Mouse (Mus musculus) gastrocnemius, adult 2 months (tissue): ENCODE measurements at regions not wholly inside any gene's neighbourhood (a gene's known extent, or its start where the extent isn't known, plus 50 kb on each side); places are given as distances from the start of the nearest gene placed in this dataset.

Experiments
- DNase-seq: peaks from one replicate; pipeline ENCODE4 v3.0.0; 2022
- H3K27ac ChIP-seq: fragments of 200-600 bp; 2 replicates; pipeline ENCODE4 v1.8.1; 2022; ENCODE audit warnings: mild to moderate bottlenecking
- H3K4me3 ChIP-seq: fragments of 200-600 bp; 2 replicates; pipeline ENCODE4 v1.8.1; 2022; ENCODE audit warnings: mild to moderate bottlenecking, moderate library complexity
- CTCF ChIP-seq: fragments of 200-600 bp; IDR thresholded peaks from 2 replicates; pipeline ENCODE4 v1.8.1; 2022; ENCODE audit warnings: antibody characterized with exemption, mild to moderate bottlenecking, moderate library complexity
- intact Hi-C: fragments of 180-260 bp; cut with DNase I; formaldehyde crosslinking; loops from one replicate; pipeline ENCODE4 v1.15.1; 2025

GRCm38 (mm10) chr1:76896152-76896864, 618.6 kb downstream of the Epha4 start:
- Histone ChIP-seq H3K27ac (no peak overlapping the region), H3K4me3 (no peak overlapping the region)
- TF ChIP-seq CTCF = no peak
- intact Hi-C loops = no loop called here
- no peak for DNase-seq

GRCm38 (mm10) chr1:76897431-76897830, 617.5 kb downstream of the Epha4 start:
- H3K27ac ChIP-seq = no peak overlapping the region
- no peak for TF ChIP-seq CTCF
- H3K4me3 ChIP-seq = no peak overlapping the region
- intact Hi-C loops = no loop called here
- no peak for DNase-seq

DNA sequence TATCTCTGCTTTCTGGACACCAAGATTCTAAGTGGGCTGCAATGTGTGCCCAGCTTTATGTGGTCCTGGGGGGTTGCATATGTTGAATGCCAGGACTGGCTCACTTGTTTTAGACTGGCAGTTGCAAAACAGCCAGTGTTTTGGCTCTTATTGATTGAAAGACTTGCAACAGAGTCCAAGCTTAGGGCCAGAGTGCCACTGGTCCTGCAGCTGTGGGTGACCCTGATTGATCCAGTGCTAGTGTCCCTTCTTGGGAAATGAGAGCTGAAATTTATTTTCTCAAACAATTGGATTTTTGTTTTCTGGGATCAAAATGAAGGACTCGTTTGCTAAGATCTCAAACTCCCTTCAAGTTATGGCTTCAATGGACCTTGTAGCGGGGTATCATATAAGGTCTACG, 603.4 kb downstream of the Epha4 start:
- H3K27ac ChIP-seq = no peak overlapping the region
- no peak for TF ChIP-seq CTCF
- intact Hi-C loops = no loop called here
- no peak for DNase-seq
- H3K4me3 ChIP-seq = no peak overlapping the region

GRCm38 (mm10) chr1:76919541-76919940, 595.3 kb downstream of the Epha4 start:
- intact Hi-C loops = no loop called here
- Histone ChIP-seq H3K27ac (no peak overlapping the region), H3K4me3 (no peak overlapping the region)
- DNase-seq = no peak
- TF ChIP-seq CTCF = no peak

- intact Hi-C loops = no loop called here
- Histone ChIP-seq H3K27ac (no peak overlapping the region), H3K4me3 (no peak overlapping the region)
- DNase-seq = no peak
- 0 out of 2 replicates have a peak, but pooled peaks have one; percentile 6 for TF ChIP-seq CTCF
These were observed 594.3 kb downstream of the Epha4 start for GRCm38 (mm10) chr1:76920634-76921033.

GRCm38 (mm10) chr1:76927041-76927440, 587.8 kb downstream of the Epha4 start:
- no peak for DNase-seq
- Histone ChIP-seq H3K27ac (no peak overlapping the region), H3K4me3 (no peak overlapping the region)
- intact Hi-C loops = no loop called here
- TF ChIP-seq CTCF = no peak

- no peak overlapping the region for H3K4me3 ChIP-seq
- no peak for TF ChIP-seq CTCF
- intact Hi-C loops = no loop called here
- H3K27ac ChIP-seq = no peak overlapping the region
- DNase-seq = no peak
These were observed 586.9 kb downstream of the Epha4 start for GRCm38 (mm10) chr1:76928035-76928434.

- no peak overlapping the region for H3K27ac ChIP-seq
- intact Hi-C loops = no loop called here
These were observed 581.4 kb downstream of the Epha4 start for GRCm38 (mm10) chr1:76933460-76933859.

DNA sequence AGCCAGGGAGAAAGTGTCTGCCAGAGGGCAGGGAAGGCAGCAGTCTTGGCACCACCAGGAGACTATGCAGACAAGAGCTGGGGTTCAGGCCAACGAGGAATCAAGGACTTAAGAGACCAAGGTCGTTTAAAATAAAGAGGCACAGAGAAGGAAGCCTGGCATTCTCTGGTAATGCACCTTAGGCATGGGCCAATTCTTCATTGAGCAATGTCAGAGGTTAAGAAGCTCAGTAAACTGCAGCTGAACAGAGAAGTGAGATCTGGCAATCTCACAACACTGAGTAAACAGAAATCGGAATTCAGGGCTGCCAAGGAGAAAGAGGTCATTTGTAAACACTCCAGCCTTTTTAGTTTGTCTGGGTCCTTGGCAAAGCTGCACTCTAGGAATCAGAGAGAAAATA, 572.2 kb downstream of the Epha4 start:
- Histone ChIP-seq H3K4me3 (no peak overlapping the region), H3K27ac (no peak overlapping the region)
- peak; percentile 28 for DNase-seq
- no peak for TF ChIP-seq CTCF
- intact Hi-C loops = no loop called here

More at GRCm38 (mm10) chr1:76933460-76933859, 581.4 kb downstream of the Epha4 start:
- H3K4me3 ChIP-seq = no peak overlapping the region
- no peak for DNase-seq
- no peak for TF ChIP-seq CTCF

- intact Hi-C loops = no loop called here
- no peak for TF ChIP-seq CTCF
- no peak for DNase-seq
- Histone ChIP-seq H3K27ac (no peak overlapping the region), H3K4me3 (no peak overlapping the region)
These were observed 570.8 kb downstream of the Epha4 start for GRCm38 (mm10) chr1:76944046-76944445.

- intact Hi-C loops = no loop called here
- no peak overlapping the region for H3K4me3 ChIP-seq
- no peak for TF ChIP-seq CTCF
- H3K27ac ChIP-seq = no peak overlapping the region
- no peak for DNase-seq
These were observed 559.9 kb downstream of the Epha4 start for GRCm38 (mm10) chr1:76955031-76955430.

DNA sequence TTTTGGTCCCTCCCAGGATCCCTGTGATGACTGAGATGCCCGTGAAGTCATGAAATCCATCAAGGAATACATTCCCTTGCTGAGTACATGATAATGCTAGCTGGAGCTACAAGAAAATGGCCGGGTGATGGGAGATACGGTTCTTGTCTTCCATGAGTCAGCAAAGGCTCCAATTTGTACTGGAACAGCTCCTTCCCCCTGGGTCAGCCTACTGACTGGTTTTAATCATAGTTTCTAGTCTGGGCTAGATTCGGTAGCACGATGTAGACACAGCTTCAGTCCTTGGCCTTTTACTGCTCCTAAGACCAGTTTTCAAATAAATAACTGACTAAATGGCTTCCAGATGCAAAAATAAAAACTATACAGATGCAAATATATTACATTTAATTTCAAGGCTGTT, 557.5 kb downstream of the Epha4 start:
- Histone ChIP-seq H3K4me3 (no peak overlapping the region), H3K27ac (no peak overlapping the region)
- no peak for DNase-seq
- intact Hi-C loops = no loop called here
- no peak for TF ChIP-seq CTCF

- H3K27ac ChIP-seq = no peak overlapping the region
- no peak for DNase-seq
These were observed 556.2 kb downstream of the Epha4 start for GRCm38 (mm10) chr1:76958706-76959105.

GRCm38 (mm10) chr1:76972454-76972853, 542.4 kb downstream of the Epha4 start:
- DNase-seq = no peak
- H3K4me3 ChIP-seq = no peak overlapping the region
- intact Hi-C loops = no loop called here

More at GRCm38 (mm10) chr1:76958706-76959105, 556.2 kb downstream of the Epha4 start:
- intact Hi-C loops = no loop called here
- no peak overlapping the region for H3K4me3 ChIP-seq
- TF ChIP-seq CTCF = no peak

More at GRCm38 (mm10) chr1:76972454-76972853, 542.4 kb downstream of the Epha4 start:
- no peak for TF ChIP-seq CTCF
- H3K27ac ChIP-seq = no peak overlapping the region
